Mouse (Mus musculus): ENCODE measurements at regions not wholly inside any gene's neighbourhood (a gene's known extent, or its start where the extent isn't known, plus 50 kb on each side); places are given as distances from the start of the nearest gene placed in this dataset.

DNA sequence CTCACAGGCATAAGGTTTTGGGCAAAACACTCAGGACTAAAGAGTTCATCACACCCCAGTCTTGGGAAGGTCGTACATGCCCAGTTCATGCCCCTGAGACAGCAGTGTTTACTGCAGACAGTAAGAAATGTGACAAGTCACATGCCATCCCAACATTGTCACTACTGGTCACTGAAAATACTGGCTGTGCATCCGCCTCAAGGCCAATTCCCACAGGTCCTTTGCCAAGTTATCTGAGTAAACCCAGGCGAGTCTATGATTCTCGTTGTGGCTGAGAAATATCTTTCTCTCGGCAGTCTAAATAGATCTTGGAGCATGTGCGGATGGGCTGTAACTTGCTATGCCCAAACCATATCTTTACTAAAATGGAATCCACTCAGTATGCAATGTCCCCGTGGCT lies 128.9 kb upstream of the Ednrb start:
- TF ChIP-seq CTCF (conservative IDR thresholded peaks at IDR 0.05) = no peak
- DNase-seq (ENCODE audit: low spot score in 2 of 2) = no peak
- Histone ChIP-seq H3K4me3 (no peak overlapping the region), H3K27ac (no peak overlapping the region)

DNA sequence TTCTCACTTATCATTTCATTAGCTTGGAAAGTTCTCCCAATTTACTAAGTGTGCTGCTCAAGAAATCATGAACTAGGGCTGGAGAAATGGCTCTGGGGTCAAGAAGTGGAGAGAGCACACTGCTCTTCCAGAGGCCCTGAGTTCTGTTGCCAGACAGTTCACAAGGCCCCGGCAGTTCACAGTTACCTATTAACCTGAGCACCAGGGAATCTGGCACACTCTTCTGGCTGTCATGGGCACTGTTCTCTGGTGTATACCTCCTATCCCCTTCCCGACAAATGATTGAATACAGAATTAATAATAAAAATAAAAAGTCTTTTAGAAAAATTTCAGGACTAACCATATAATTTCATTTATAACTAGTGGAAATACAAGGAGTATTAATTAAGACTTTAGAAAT lies 125.1 kb upstream of the Ednrb start:
- no peak for DNase-seq (ENCODE audit: low spot score in 2 of 2)
- Histone ChIP-seq H3K4me3 (no peak overlapping the region), H3K27ac (no peak overlapping the region)
- TF ChIP-seq CTCF (conservative IDR thresholded peaks at IDR 0.05) = no peak

DNA sequence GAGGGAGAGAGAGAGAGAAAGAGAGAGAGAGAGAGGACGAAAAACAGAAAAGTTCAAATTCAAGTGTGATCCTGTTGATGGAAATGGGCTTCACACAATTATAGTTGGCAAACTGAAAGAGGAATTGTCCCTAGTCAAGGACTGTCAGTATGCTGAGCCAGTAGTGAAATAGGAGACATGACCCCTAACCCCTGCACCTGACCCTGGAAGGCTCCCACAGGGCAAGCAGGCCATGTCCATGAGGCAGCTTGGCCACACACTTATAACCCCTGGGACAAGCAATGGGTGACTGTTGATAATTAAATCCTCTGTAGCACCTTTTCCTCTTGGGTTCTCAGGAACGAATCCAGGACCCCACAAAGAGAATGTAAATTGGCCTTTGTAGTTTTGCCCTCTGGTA lies 122.1 kb upstream of the Ednrb start:
- no peak for TF ChIP-seq CTCF (conservative IDR thresholded peaks at IDR 0.05)
- Histone ChIP-seq H3K4me3 (no peak overlapping the region), H3K27ac (no peak overlapping the region)
- no peak for DNase-seq (ENCODE audit: low spot score in 2 of 2)

DNA sequence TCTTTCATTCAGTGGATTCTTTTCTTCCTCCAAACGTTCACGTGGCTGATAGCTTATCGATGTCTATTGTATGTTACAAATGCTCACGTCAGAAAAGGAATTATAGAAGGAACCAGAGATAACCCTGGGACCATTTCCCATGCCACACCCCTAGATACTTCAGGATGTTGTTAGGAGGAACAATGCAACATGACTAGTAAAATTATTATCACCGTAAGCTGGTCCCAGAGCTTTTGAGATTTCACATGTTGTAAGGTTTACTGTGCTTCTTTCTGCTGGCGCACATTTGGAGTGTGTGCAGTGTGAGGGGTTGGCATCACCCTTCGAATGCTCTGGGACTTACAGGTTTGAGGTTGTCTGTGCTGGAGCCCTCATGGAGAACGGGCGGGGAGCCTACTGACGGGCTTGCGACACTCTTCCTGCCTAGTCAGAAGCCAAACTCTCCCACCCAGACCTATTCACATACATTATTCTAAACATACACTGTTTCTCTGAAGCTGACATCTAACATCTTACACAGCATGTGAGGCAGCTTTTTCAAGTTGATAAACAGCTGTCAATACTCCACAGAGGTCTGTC lies 118.2 kb upstream of the Ednrb start:
- no peak for TF ChIP-seq CTCF (conservative IDR thresholded peaks at IDR 0.05)
- DNase-seq (ENCODE audit: low spot score in 2 of 2) = no peak
- H3K27ac ChIP-seq = no peak overlapping the region
- no peak overlapping the region for H3K4me3 ChIP-seq

DNA sequence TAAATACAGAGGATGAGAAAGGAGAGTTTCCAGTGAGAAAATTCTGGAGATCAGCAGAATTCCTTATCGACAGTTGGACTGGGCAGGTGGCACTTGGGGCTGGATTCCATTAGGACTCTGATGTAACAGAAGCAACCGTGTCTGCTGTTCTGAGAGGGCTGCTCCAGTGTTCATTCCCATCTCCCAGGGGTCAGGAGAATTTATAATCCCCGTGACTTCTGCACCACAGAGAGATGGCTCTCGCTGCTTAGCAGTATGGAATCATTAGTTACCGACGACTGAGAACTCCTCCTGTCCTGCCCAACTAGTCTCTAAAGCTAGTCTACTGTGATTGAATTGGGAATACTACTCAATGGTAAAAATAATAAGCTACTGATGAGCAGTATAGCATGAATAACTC lies 107.7 kb upstream of the Ednrb start:
- TF ChIP-seq CTCF (conservative IDR thresholded peaks at IDR 0.05) = no peak
- no peak overlapping the region for H3K4me3 ChIP-seq
- no peak for DNase-seq (ENCODE audit: low spot score in 2 of 2)
- no peak overlapping the region for H3K27ac ChIP-seq

DNA sequence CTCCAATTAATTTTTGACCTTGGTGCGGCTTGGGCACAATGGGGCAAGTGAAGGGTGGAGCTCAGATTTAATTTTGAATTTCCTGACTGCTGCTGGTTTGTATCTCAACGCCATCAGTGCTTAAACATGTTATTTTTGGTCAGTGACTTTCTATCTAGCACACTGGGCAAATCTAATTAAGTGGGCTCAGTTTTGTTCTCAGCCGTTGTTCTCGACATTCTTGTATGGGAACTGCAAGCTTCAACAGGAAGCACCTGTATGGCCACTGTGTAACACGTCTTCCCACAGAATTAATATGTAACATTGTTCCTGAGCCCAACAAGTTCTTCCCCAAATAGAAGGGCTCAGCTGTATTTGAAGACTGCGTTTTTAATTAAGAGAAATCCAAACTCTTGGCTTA lies 105.7 kb upstream of the Ednrb start:
- Histone ChIP-seq H3K4me3 (no peak overlapping the region), H3K27ac (no peak overlapping the region)
- no peak for DNase-seq (ENCODE audit: low spot score in 2 of 2)
- TF ChIP-seq CTCF (conservative IDR thresholded peaks at IDR 0.05) = no peak

DNA sequence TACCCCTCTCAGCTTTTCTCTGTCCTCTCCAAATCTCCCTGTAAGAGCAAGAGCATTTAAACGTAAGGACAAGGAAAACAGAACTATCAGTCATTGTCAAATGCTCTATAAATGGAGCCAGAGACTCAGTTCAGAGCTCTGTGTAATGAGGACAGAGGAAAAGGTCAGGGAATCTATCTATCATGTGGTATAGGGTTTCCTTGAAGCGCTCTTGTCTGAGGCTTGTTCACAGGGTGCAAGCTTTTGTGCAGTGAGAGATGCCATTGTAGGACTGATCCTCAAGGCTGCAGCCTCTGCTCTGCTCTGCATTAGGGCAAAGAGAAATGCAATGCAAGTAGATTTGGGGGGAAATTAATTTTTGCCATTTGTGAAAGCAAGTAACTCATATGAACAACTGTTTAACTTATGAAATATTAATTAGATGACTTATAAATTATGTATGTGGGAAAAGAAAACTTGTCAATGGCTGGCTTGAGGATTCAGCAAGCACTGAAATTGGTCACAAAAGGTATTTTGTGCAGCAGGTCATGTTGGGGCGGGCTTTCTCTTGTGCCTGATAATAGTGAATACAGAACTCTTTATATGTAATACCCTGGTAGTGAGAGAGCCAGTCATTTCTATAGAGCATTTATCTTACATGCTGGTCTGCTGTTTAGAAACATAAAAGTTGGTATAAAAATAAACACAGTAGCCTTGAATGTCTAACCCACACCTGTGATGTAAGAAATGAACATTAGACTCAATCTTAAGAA lies 104.0 kb upstream of the Ednrb start:
- no peak overlapping the region for H3K4me3 ChIP-seq
- no peak overlapping the region for H3K27ac ChIP-seq
- DNase-seq (ENCODE audit: low spot score in 2 of 2) = no peak
- TF ChIP-seq CTCF (conservative IDR thresholded peaks at IDR 0.05) = no peak

DNA sequence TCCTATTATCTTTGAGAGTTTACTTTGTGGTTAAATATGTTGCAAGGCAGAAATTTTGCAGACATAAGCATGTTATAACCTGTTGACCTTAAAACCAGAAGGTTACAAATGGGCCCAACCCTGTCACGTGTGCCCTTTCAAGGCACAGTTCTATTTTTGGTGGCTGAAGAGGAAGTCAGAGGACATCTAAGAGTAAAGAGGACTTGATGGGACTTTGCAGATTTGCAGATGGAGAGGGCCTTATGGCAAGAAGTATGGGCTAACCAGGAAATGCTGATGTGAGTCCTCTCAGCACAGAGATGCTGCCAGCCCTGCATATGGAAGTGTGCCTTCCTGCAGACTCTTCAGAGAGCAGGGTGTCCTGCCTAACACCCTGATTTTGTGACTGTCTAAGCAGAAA lies 101.6 kb upstream of the Ednrb start:
- no peak overlapping the region for H3K27ac ChIP-seq
- no peak overlapping the region for H3K4me3 ChIP-seq
- no peak for TF ChIP-seq CTCF (conservative IDR thresholded peaks at IDR 0.05)
- DNase-seq (ENCODE audit: low spot score in 2 of 2) = no peak

DNA sequence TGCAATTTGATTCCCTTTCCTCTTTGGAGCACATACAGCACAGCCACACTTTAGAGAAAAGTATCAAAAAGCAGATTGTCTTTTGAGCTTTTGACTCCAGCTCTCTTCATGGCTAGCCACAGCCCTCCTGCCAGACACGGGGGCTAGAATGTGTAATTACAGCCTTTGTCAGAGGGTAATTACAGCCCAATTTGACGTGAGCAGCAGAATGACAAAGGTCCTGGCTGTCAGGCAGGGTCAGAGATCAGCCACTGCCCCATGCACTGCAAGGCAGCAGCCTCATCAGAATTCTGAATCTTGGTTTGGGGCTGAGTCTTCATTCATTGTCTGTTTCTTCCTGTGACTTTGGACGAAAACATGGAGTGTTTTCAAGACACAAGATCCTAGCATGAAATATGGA lies 95.7 kb upstream of the Ednrb start:
- Histone ChIP-seq H3K4me3 (no peak overlapping the region), H3K27ac (no peak overlapping the region)
- no peak for DNase-seq (ENCODE audit: low spot score in 2 of 2)
- no peak for TF ChIP-seq CTCF (conservative IDR thresholded peaks at IDR 0.05)

DNA sequence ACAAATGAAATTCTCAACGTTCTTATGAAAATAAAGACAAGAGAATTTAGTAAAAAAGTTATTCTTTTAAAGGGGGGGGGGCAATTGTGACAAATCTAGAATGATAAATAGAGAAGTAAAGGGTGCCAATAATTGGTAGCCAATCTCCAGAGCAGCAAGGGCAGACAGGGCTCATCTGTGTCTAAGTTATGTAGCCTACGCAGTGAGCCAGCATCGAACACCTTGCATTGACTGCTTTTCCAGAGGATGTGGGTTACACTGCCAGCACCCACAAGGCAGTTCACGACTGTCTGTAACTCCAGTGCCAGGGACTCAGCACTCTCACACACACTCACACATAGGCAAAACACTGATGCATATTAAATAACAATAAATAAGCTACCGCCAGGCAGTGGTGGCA lies 94.7 kb upstream of the Ednrb start:
- no peak overlapping the region for H3K4me3 ChIP-seq
- no peak for DNase-seq (ENCODE audit: low spot score in 2 of 2)
- TF ChIP-seq CTCF (conservative IDR thresholded peaks at IDR 0.05) = no peak
- no peak overlapping the region for H3K27ac ChIP-seq

DNA sequence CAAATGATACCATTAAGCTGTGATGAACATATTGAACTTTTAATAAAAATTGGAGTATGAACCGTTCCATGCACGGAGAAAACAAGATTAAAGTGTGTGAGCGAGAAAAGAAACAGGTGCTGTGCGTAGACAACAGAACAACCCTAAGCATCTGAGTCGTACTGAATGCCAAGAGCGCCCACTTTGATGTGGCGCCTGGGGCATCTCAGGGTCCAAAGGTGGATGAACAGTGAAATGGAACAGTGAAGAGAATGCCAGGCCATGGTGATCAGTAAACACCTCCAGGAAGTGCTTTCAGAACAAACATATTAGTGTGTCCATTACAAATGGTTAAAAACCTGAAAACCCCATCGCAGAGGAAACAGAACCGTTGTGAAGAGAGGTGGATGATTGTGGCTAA lies 94.0 kb upstream of the Ednrb start:
- Histone ChIP-seq H3K4me3 (no peak overlapping the region), H3K27ac (no peak overlapping the region)
- TF ChIP-seq CTCF (conservative IDR thresholded peaks at IDR 0.05) = no peak
- DNase-seq (ENCODE audit: low spot score in 2 of 2) = no peak

DNA sequence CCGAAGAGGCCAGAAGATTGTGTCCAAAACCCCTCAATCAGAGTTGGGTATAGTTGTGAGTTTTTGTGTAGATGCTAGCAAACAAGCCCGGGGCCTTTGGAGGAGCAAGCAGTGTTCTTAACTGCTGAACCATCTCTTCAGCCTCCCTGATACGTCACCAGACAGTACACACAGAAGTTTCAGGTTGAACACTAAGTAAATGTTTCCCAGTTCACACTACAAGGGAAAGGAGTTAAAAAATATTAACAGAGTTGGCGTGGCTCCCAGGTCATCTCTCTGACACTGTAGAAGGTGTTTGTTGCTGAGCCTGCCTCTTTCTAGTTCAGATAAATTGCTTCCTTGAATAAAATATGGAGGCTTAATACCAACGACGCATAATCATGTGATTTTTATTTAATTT lies 93.5 kb upstream of the Ednrb start:
- no peak for TF ChIP-seq CTCF (conservative IDR thresholded peaks at IDR 0.05)
- Histone ChIP-seq H3K4me3 (no peak overlapping the region), H3K27ac (no peak overlapping the region)
- DNase-seq (ENCODE audit: low spot score in 2 of 2) = no peak

DNA sequence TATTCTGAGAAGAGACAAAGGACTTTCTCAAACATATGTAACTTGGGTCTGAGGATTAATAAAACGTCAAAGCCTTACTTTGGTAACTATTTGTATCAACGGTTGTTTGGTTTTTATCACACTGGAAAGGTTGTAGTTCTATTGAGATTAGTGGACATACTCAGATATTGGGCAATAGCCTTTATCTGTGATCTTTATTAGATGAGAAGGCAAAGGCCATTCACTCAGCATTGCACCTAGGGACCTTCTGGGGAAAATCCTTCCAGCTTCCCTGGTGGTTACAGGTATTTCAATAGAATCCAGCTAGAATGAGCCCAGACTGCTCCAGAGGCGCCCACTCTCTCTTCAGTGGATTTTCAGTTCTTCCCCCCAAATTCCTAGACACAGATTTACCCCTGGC lies 89.6 kb upstream of the Ednrb start:
- H3K4me3 ChIP-seq = no peak overlapping the region
- TF ChIP-seq CTCF (conservative IDR thresholded peaks at IDR 0.05) = no peak
- no peak for DNase-seq (ENCODE audit: low spot score in 2 of 2)
- no peak overlapping the region for H3K27ac ChIP-seq

DNA sequence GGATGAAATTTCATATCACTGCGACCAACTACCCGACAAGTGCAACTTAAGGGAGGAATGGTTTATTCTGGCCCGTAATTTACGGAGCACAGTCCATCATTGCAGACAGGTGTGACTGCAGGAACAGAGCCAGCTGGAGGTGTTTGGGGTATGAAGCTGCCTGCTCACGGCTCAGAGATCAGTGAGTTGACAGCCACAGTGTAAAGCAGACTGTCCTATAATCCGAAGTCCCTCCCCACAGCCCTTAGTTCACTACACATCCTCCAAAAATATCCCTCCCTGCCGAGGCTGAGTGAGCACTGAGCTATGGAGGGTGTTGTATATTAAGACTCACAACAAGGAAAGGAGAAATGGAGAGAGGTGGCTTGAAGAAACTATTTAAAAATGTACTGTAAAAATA lies 88.0 kb upstream of the Ednrb start:
- DNase-seq (ENCODE audit: low spot score in 2 of 2) = no peak
- Histone ChIP-seq H3K4me3 (no peak overlapping the region), H3K27ac (no peak overlapping the region)
- no peak for TF ChIP-seq CTCF (conservative IDR thresholded peaks at IDR 0.05)

All from layer of hippocampus, adult 2 months (tissue).